Mouse (Mus musculus) spleen, adult 2 months (tissue): ENCODE measurements around the gene Exoc1.

Experiments used
- CTCF ChIP-seq: fragments of 200-500 bp; IDR thresholded peaks from 2 replicates; pipeline ENCODE4 v1.5.1; 2011; ENCODE audit warnings: mild to moderate bottlenecking, inconsistent platforms; ENCODE audit not compliant: insufficient read depth, insufficient read length, insufficient replicate concordance; ENCODE audit errors: extremely low read depth
- POLR2A ChIP-seq: fragments of 200-500 bp; IDR thresholded peaks from 2 replicates; pipeline ENCODE4 v1.6.1; 2011; ENCODE audit warnings: low read depth, low read length, inconsistent platforms

DNA sequence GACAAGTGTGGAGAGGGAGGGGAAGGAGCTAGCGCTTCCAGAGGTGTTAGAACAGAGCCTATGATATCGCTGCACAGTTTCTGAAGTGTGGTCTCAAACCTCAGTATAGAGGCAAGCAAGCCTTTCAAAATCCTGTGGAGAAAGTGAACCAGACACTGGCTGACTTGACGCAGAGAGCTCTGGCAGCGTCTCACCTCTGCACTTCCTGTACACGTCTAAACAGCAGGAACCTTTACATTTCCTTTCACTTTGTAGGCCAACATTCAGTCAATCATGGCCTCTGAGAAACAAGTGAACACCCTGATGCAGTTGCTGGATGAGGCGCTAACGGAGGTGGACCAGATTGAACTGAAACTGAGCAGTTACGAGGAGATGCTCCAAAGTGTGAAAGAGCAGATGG, 14.1 kb downstream of the Exoc1 start:
- no peak for TF ChIP-seq CTCF
- no peak for TF ChIP-seq POLR2A
